Comparison of ENCODE assay signal across 20 mouse cellular contexts in genomic region chr11:79483392-79483791, GRCm38 (mm10). TPM values are rescaled to one million over a fixed set of nuclear protein-coding genes. Genes with fewer than 3 reads are reported as not detected.
"Had no signal": no experiment of that assay in that cellular context is flagged by ENCODE, and none has a peak within 500 bp of the region (broad histone marks: within the 10 kb centered on the region; RNA-seq: fewer than 3 reads in every experiment).

No protein-coding gene starts in this region.

- ATAC-seq: liver, postnatal 0 days; midbrain, embryonic 13.5 days; midbrain, embryonic 15.5 days had no signal

- H3K27ac ChIP-seq: liver, embryonic 13.5 days; liver, embryonic 15.5 days; lung, embryonic 15.5 days; macrophage; midbrain, embryonic 13.5 days; midbrain, embryonic 15.5 days; neural tube, embryonic 12.5 days had no signal

- H3K9ac ChIP-seq: liver, embryonic 13.5 days; liver, embryonic 15.5 days; liver, postnatal 0 days; lung, embryonic 15.5 days; midbrain, embryonic 13.5 days; midbrain, embryonic 15.5 days; neural tube, embryonic 12.5 days; stomach, embryonic 15.5 days had no signal

- DNase-seq: liver, embryonic 13.5 days; liver, postnatal 0 days; lung, adult 2 months; right cerebral cortex, postnatal 14 days; thymus, adult 2 months; thymus, postnatal 25 days; thymus, postnatal 4 days had no signal

- H3K27me3 ChIP-seq: liver, embryonic 13.5 days; liver, embryonic 15.5 days; lung, embryonic 15.5 days; megakaryocyte, embryonic 14.5 days; midbrain, embryonic 13.5 days; midbrain, embryonic 15.5 days; neural tube, embryonic 12.5 days; stomach, embryonic 15.5 days had no signal

- H3K9me3 ChIP-seq: liver, embryonic 13.5 days; liver, embryonic 15.5 days; lung, embryonic 15.5 days; megakaryocyte, embryonic 14.5 days; midbrain, embryonic 13.5 days; midbrain, embryonic 15.5 days; neural tube, embryonic 12.5 days; stomach, embryonic 15.5 days had no signal

- H3K4me1 ChIP-seq: lung, embryonic 15.5 days; midbrain, embryonic 13.5 days; midbrain, embryonic 15.5 days; neural tube, embryonic 12.5 days; stomach, embryonic 15.5 days had no signal

- H3K4me3 ChIP-seq: liver, embryonic 13.5 days; liver, embryonic 15.5 days; lung, embryonic 15.5 days; midbrain, embryonic 13.5 days; midbrain, embryonic 15.5 days; neural tube, embryonic 12.5 days; stomach, embryonic 15.5 days had no signal

- H3K36me3 ChIP-seq: liver, embryonic 13.5 days; liver, embryonic 15.5 days; midbrain, embryonic 15.5 days had no signal

- H3K4me2 ChIP-seq: liver, embryonic 13.5 days; liver, embryonic 15.5 days; lung, embryonic 15.5 days; midbrain, embryonic 11.5 days; midbrain, embryonic 13.5 days; midbrain, embryonic 15.5 days; neural tube, embryonic 12.5 days; stomach, embryonic 15.5 days had no signal

RNA-seq across cellular contexts. Expression of gene Omg, which starts 20.5 kb away (rescaled TPM):
- polyA plus RNA-seq: liver, embryonic 13.5 days; liver, embryonic 15.5 days; spleen, adult 2 months; testis, adult 2 months had no signal

RNA-seq across cellular contexts. Expression of gene Evi2b, which starts 40.2 kb away (rescaled TPM):
- polyA plus RNA-seq: midbrain, embryonic 13.5 days; midbrain, embryonic 15.5 days; neural tube, embryonic 12.5 days; neural tube, embryonic 14.5 days had no signal

RNA-seq across cellular contexts. Expression of gene Evi2, which starts 47.0 kb away (rescaled TPM):
- total RNA-seq: midbrain, postnatal 0 days had no signal
- polyA plus RNA-seq: testis, adult 2 months had no signal
